Mouse (Mus musculus) liver, embryonic 15.5 days (tissue): ENCODE data around the gene Gm7173. TPM values are rescaled to one million over a fixed set of nuclear protein-coding genes. Genes with fewer than 3 reads are reported as not detected.

Experiments
- ATAC-seq: fragments of 200-750 bp; cut with Nextera tagmentation; 2 replicates; pipeline ENCODE4 v1.8.0; 2017; ENCODE audit warnings: moderate number of reproducible peaks, mild to moderate bottlenecking, moderate library complexity; ENCODE audit not compliant: insufficient read depth
- H3K27ac ChIP-seq: fragments of 300-500 bp; sonication (generic); replicated peaks from 2 replicates; pipeline ENCODE4 v1.5.1; 2015; ENCODE audit warnings: mild to moderate bottlenecking, inconsistent platforms
- H3K27me3 ChIP-seq: fragments of 300-500 bp; sonication (generic); 2 replicates; pipeline ENCODE4 v1.6.1; 2015; ENCODE audit warnings: mild to moderate bottlenecking, inconsistent platforms
- H3K36me3 ChIP-seq: fragments of 300-500 bp; sonication (generic); replicated peaks from 2 replicates; pipeline ENCODE4 v1.6.1; 2015; ENCODE audit warnings: moderate library complexity, mild to moderate bottlenecking, inconsistent platforms
- H3K4me1 ChIP-seq: fragments of 300-500 bp; sonication (generic); replicated peaks from 2 replicates; pipeline ENCODE4 v1.6.1; 2015; ENCODE audit warnings: inconsistent platforms
- H3K4me2 ChIP-seq: fragments of 300-500 bp; sonication (generic); 2 replicates; pipeline ENCODE4 v1.6.1; 2015; ENCODE audit warnings: moderate library complexity, mild to moderate bottlenecking, inconsistent platforms
- H3K4me3 ChIP-seq: fragments of 300-500 bp; sonication (generic); replicated peaks from 2 replicates; pipeline ENCODE4 v1.5.1; 2015; ENCODE audit warnings: mild to moderate bottlenecking, inconsistent platforms
- H3K9ac ChIP-seq: fragments of 300-500 bp; sonication (generic); 2 replicates; pipeline ENCODE4 v1.6.1; 2015; ENCODE audit warnings: moderate library complexity, mild to moderate bottlenecking, inconsistent platforms
- H3K9me3 ChIP-seq: fragments of 300-500 bp; sonication (generic); replicated peaks from 2 replicates; pipeline ENCODE4 v1.6.1; 2016; ENCODE audit warnings: inconsistent platforms
- WGBS: fragments of 180-500 bp; shearing (Covaris S2); methylation state at CpG from one replicate; pipeline ENCODE4 v1.1.7; 2015; ENCODE audit warnings: mixed read lengths; ENCODE audit not compliant: insufficient replicate concordance; 5-methylcytosine and 5-hydroxymethylcytosine counted together
- polyA plus RNA-seq: library from polyadenylated mRNA; unstranded; fragments of >200 nt; fragmentation: Nextera tagmentation; extraction: Ambion mirVana; gene quantifications from 2 replicates; pipeline ENCODE4 v1.2.1, GENCODE M21; 2015

The Gm7173 gene
- not detected in 2 replicates for polyA plus RNA-seq

DNA sequence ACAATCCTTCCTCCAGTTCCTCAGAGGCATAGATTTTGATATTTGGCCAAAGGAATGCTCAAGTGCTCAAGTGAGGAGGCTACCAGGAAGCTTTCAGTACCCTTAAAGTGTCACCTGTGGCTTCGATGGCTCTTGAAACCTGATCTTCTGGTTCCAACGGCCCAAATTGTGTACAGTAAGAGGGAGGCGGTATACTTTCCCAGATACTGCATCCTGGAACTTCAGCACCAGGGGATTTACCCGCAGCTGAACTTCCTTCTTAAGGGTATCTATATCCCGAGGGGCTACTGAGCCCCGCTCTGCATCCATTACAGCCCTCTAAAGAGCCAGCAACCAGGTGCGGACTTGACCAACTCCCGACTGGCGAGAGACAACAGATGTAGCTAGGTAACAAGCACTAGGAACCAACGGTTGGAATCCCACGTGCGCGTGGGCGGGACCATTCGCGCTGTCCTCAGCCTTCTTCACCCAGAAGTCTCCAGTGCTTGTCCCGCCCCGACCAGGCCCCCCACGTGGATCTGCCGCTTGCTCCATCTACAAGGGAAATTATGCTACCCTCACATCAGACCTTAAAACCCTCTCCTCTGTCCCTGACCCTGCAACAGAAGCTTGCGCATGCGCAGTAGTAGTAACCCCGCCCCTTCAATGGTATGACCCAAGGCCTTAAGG, at the start of gene Gm7173:
Gene Gm7173, minus strand, starts transcription at position 309 of the 669 bp plus-strand sequence.
- Histone ChIP-seq H3K27me3 (no peaks in the 10 kb centered on the region), H3K36me3 (no peaks in the 10 kb centered on the region), H3K27ac (no peak within 1 kb of the TSS), H3K4me3 (no peak within 1 kb of the TSS), H3K4me1 (no peaks in the 10 kb centered on the region), H3K9me3 (no peaks in the 10 kb centered on the region), H3K9ac (no peak within 1 kb of the TSS), H3K4me2 (peak within 1 kb of the TSS; percentile 35)
- ATAC-seq: no peak; the same call in 1 of the 2 replicates
- WGBS: 19% methylated on average over 23 of the region's 23 CpGs

DNA sequence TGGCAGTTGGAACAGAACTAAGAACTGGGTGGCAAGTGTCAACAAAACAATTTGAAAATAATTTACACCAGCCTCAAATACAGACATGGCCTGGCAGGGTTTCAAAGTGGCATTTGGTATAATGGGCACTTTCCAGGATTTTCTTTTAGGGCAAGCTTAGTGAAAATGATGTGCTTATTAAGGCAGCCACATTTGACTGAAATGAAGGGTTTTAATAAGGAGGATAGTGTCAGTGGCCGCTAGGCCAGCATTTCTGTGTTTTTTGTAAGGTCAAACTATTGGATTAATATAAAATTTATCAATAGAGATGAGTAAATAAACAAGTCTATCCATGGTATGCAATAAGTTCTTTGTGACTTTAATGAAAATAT, 546 bp upstream of the Gm7173 start:
- Histone ChIP-seq H3K9ac (no peak overlapping the region), H3K4me2 (no peak overlapping the region; the same call in 1 of the 2 replicates), H3K27ac (no peak overlapping the region), H3K27me3 (no peaks in the 10 kb centered on the region), H3K4me3 (no peak overlapping the region), H3K9me3 (no peaks in the 10 kb centered on the region), H3K36me3 (no peaks in the 10 kb centered on the region), H3K4me1 (no peaks in the 10 kb centered on the region)
- 42% methylated on average over 1 of the region's 1 CpGs for WGBS
- ATAC-seq: no peak

DNA sequence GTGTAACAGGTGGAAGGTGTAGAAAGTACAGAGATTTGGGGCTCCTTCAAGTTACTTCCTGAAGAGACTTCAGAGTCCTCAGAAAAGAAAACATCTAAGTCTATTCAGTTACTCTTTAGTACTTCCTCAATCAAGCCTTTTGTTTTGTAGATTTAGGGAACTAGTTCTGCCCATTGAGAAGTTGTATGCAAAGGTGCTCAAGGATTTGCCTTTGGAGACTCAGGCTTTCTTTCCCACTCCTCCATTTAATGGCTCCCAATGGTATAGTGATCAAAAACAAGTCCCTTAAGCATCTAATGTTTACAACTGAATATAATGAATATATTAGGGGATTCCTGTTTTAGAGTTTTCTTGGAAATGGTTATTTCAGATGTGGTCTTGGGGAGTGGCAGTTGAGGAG, 200.3 kb downstream of the Gm7173 start:
- Histone ChIP-seq H3K4me1 (no peaks in the 10 kb centered on the region), H3K36me3 (no peaks in the 10 kb centered on the region), H3K4me2 (no peak overlapping the region), H3K9ac (no peak overlapping the region), H3K4me3 (no peak overlapping the region), H3K27me3 (no peaks in the 10 kb centered on the region), H3K9me3 (no peaks in the 10 kb centered on the region), H3K27ac (no peak overlapping the region)
- ATAC-seq: no peak

Other genes with a start within 250 kb of the Gm7173 start
- 1.9 and 2.9 TPM in 2 replicates for gene Mageb16, start 154.2 kb upstream of the Gm7173 start, polyA plus RNA-seq